Mouse (Mus musculus) hindbrain, embryonic 14.5 days (tissue): ENCODE results near the gene Grid2. TPM values are rescaled to one million over a fixed set of nuclear protein-coding genes. Genes with fewer than 3 reads are reported as not detected.

Source experiments
- ATAC-seq: fragments of 200-750 bp; cut with Nextera tagmentation; 2 replicates; pipeline ENCODE4 v1.8.0; 2017; ENCODE audit warnings: moderate number of reproducible peaks, mild to moderate bottlenecking, moderate TSS enrichment, moderate library complexity; ENCODE audit not compliant: low FRiP score
- DNase-seq: peaks from one replicate; pipeline ENCODE4 v3.0.0-alpha.2; 2015; ENCODE audit warnings: low spot score
- H3K27ac ChIP-seq: fragments of 300-500 bp; sonication (generic); 2 replicates; pipeline ENCODE4 v1.5.1; 2014; ENCODE audit warnings: mild to moderate bottlenecking, moderate library complexity
- H3K27me3 ChIP-seq: fragments of 300-500 bp; sonication (generic); 2 replicates; pipeline ENCODE4 v1.6.1; 2014; ENCODE audit warnings: mild to moderate bottlenecking, low read length, mixed read lengths; ENCODE audit not compliant: control insufficient read depth, insufficient read depth
- H3K36me3 ChIP-seq: fragments of 300-500 bp; sonication (generic); replicated peaks from 2 replicates; pipeline ENCODE4 v1.6.1; 2014; ENCODE audit not compliant: control insufficient read depth, insufficient read depth
- H3K4me1 ChIP-seq: fragments of 300-500 bp; sonication (generic); replicated peaks from 2 replicates; pipeline ENCODE4 v1.6.1; 2014; ENCODE audit warnings: antibody characterized with exemption, low read length, mixed read lengths; ENCODE audit not compliant: control insufficient read depth, insufficient read depth
- H3K4me2 ChIP-seq: fragments of 300-500 bp; sonication (generic); replicated peaks from 2 replicates; pipeline ENCODE4 v1.6.1; 2014; ENCODE audit warnings: mild to moderate bottlenecking, moderate library complexity
- H3K4me3 ChIP-seq: fragments of 300-500 bp; sonication (generic); replicated peaks from 2 replicates; pipeline ENCODE4 v1.5.1; 2014; ENCODE audit warnings: mild to moderate bottlenecking, low read length
- H3K9ac ChIP-seq: fragments of 300-500 bp; sonication (generic); 2 replicates; pipeline ENCODE4 v1.6.1; 2014
- H3K9me3 ChIP-seq: fragments of 300-500 bp; sonication (generic); 2 replicates; pipeline ENCODE4 v1.6.1; 2016; ENCODE audit warnings: low read length; ENCODE audit not compliant: control insufficient read depth
- WGBS: fragments of 180-500 bp; shearing (Covaris S2); extraction: QIAGEN DNeasy Blood & Tissue Kit; methylation state at CpG from one replicate; pipeline ENCODE4 v1.1.7; 2014; 5-methylcytosine and 5-hydroxymethylcytosine counted together
- polyA plus RNA-seq: library from polyadenylated mRNA; unstranded; fragments of >200 nt; fragmentation: Nextera tagmentation; extraction: Ambion mirVana; gene quantifications from 2 replicates; pipeline ENCODE4 v1.2.1, GENCODE M21; 2014

The Grid2 gene
- polyA plus RNA-seq, 1 experiment from 2014 or later, result 18.1 TPM

DNA sequence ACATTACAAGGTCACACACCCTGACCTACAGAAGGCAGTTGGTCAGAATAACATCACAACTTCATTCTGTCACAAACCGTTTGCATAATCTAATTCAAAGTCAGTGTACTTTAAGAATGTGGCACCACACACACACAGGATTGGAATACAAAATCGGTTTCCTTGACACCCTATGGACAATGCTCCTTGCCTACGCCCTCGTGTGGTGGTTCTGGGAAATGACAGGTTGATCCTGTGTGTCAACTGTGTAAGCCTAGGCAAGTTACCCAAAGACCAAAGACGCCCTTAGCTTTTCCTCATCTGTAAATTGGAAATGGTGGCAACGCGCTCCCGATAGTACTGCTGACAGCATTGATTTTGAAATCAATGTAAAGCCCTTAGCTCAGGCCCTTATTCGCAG, 1428.3 kb downstream of the Grid2 start:
- peak; percentile 67 for DNase-seq
- Histone ChIP-seq H3K4me3 (no peak overlapping the region), H3K27me3 (peaks cover 35% of the 10 kb centered on the region), H3K4me1 (peaks cover 14% of the 10 kb centered on the region), H3K36me3 (no peaks in the 10 kb centered on the region), H3K27ac (no peak overlapping the region), H3K9ac (no peak overlapping the region), H3K4me2 (no peak overlapping the region), H3K9me3 (no peaks in the 10 kb centered on the region)
- WGBS, result 30% methylated on average over 9 of the region's 9 CpGs
- peak; percentile 63; the same call in 1 of the 2 replicates for ATAC-seq

DNA sequence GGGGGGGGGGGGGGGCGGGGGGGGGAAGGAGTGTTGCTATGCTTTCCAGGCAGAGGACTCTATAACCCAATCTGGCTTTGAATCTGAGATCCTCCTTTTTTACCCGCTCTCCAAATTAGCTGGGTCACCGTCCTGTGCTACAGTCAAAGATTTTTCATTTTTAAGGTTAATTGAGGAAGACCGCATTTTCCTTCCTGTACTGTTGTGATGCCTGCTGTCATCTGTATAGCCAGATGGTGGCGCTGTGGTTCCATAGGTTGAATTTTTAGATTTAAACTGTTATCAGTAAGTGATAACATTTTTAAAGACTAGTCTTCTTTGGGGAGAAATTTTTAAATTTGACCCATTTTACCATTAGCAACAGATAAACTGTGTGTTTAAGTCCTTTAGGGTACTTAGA, 1429.3 kb downstream of the Grid2 start:
- no peak overlapping the region for H3K9ac ChIP-seq
- no peak overlapping the region for H3K27ac ChIP-seq
- peak overlapping the region; percentile 35 for H3K4me2 ChIP-seq
- 4% methylated on average over 5 of the region's 5 CpGs for WGBS
- peak; percentile 40; the same call in 1 of the 2 replicates for ATAC-seq
- H3K36me3 ChIP-seq, result no peaks in the 10 kb centered on the region
- H3K4me1 ChIP-seq, result peaks cover 14% of the 10 kb centered on the region
- peak; percentile 86 for DNase-seq
- peaks cover 38% of the 10 kb centered on the region for H3K27me3 ChIP-seq
- H3K4me3 ChIP-seq, result no peak overlapping the region
- no peaks in the 10 kb centered on the region for H3K9me3 ChIP-seq

DNA sequence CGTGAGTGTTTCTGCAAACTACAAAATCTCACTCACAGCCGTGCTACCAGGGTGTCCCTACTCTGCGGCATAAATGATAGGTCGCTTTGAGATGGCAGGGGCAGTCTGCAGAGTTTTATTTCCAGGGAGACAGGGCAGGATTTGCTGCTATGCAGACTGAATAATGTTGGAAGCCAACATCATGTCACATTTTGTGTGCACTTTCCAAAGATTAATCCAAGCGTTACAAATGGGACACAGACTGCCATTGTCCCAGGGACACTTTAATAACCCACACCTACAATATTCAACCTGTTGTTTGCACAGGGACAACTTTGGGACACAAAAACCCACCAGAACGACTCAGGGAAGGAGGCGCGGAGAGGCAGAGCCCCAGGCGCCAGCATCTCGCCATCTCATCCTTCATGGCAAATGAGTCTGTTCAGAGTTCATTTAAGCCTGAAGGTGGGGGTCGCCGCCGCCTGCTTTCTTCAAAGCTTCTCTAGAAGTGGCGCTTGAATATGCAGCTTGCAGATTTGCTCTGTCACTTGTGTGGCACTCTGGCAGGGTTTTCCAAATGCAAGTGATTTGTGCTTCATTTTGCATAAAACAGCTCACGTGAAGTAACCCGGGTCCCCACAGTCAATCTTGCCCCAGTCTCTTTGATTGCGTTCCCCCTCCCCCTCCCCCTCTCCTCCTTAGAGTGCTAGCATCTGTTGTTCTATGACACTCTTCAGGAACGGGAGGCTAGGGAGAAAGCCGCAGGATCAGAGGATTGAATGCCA, 1432.7 kb downstream of the Grid2 start:
- Histone ChIP-seq H3K27me3 (peaks cover 61% of the 10 kb centered on the region), H3K9ac (no peak overlapping the region), H3K27ac (no peak overlapping the region), H3K4me3 (0 out of 2 replicates have a peak overlapping the region, but pooled peaks have one; percentile 10), H3K36me3 (no peaks in the 10 kb centered on the region), H3K4me2 (peak overlapping the region; percentile 43), H3K4me1 (peaks cover 14% of the 10 kb centered on the region), H3K9me3 (no peaks in the 10 kb centered on the region)
- ATAC-seq (peak; percentile 39; the same call in 1 of the 2 replicates), DNase-seq (peak; percentile 42)
- 5% methylated on average over 19 of the region's 19 CpGs for WGBS

DNA sequence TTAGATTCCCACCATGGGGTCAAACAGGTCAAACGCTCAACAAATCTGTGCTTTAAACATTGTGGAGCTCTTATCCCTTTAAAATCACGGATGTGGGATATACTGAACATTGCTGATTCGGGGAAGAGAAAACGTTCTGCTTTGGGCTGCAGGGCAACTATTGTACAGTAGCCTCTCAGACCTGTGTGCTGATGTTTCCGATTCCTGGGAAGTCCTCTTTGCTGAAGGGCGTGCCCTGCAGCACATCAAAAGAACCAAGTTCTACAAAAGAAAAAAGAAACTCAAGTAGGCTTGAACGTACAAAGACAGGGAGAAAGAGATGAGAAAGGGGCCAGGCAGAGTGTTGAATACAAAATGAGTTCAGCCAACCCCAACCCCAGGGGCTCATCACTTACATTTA, 1439.0 kb downstream of the Grid2 start:
- Histone ChIP-seq H3K4me1 (no peaks in the 10 kb centered on the region), H3K4me2 (no peak overlapping the region), H3K36me3 (no peaks in the 10 kb centered on the region), H3K9me3 (no peaks in the 10 kb centered on the region), H3K27ac (no peak overlapping the region), H3K4me3 (no peak overlapping the region), H3K9ac (no peak overlapping the region), H3K27me3 (peaks cover 35% of the 10 kb centered on the region)
- DNase-seq, result no peak
- ATAC-seq, result no peak
- WGBS, result 19% methylated on average over 7 of the region's 7 CpGs

DNA sequence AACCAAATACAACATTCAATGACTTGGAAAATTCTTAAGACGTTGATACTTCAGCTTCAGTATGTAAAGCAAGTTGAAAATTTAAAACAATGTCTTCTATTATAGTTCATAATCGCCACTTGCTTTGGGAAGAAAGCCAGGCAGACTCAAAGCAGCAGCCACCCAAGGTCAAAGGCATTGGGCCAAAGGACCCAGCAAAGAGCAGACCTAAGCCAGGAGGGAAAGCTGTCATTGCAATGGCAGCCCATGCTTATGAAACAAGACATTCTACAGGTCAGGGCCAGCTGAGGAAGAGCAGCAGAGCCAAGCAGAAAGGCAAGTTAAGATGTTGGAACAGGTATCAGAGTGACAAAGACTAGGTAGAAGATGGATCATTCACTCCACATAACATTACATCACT, 1448.0 kb downstream of the Grid2 start:
- Histone ChIP-seq H3K9me3 (no peaks in the 10 kb centered on the region), H3K27ac (no peak overlapping the region), H3K4me1 (no peaks in the 10 kb centered on the region), H3K9ac (no peak overlapping the region), H3K4me3 (no peak overlapping the region), H3K4me2 (no peak overlapping the region), H3K27me3 (no peaks in the 10 kb centered on the region), H3K36me3 (no peaks in the 10 kb centered on the region)
- ATAC-seq (no peak), DNase-seq (no peak)
- WGBS, result 88% methylated on average over 2 of the region's 2 CpGs

DNA sequence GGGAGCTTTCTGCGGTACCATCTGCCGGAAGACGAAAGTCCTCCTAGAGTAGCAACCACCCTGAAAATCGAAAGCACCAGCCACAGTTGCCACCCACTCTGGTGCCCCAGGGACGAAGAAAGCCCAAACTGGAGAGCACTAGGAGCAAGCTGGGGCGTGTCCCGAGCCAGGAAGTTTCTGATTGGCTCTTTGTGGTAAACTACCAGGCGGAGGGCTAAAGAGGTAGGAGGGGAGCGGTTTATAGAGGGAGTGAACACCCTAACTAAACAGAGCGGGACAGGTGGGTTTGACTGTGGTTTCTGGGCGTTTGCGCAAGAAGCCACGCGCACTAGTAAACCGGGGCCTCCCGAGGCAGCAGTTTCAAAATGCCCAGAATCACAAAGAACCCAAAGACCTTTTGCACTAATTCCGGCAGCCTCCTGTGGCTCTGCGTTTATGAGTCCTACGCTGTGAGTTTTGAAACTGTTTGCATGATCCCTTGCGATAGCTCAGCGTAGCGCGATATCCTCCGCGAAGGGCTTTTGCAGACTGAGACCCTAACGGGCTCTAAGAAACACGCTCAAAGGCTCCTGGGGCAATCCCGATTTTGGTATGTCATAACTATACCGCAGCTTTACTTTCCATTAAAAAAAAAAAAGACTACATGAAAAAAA, 1472.2 kb downstream of the Grid2 start:
- no peaks in the 10 kb centered on the region for H3K9me3 ChIP-seq
- peak overlapping the region; percentile 29 for H3K4me3 ChIP-seq
- under 1% methylated on average over 29 of the region's 29 CpGs for WGBS
- peaks cover 59% of the 10 kb centered on the region for H3K27me3 ChIP-seq
- peak; percentile 57; the same call in 1 of the 2 replicates for ATAC-seq
- H3K27ac ChIP-seq, result no peak overlapping the region
- peak; percentile 24 for DNase-seq
- peak overlapping the region; percentile 54 for H3K4me2 ChIP-seq
- H3K9ac ChIP-seq, result no peak overlapping the region
- no peaks in the 10 kb centered on the region for H3K36me3 ChIP-seq
- H3K4me1 ChIP-seq, result peaks cover 15% of the 10 kb centered on the region; the same call in 1 of the 2 replicates

DNA sequence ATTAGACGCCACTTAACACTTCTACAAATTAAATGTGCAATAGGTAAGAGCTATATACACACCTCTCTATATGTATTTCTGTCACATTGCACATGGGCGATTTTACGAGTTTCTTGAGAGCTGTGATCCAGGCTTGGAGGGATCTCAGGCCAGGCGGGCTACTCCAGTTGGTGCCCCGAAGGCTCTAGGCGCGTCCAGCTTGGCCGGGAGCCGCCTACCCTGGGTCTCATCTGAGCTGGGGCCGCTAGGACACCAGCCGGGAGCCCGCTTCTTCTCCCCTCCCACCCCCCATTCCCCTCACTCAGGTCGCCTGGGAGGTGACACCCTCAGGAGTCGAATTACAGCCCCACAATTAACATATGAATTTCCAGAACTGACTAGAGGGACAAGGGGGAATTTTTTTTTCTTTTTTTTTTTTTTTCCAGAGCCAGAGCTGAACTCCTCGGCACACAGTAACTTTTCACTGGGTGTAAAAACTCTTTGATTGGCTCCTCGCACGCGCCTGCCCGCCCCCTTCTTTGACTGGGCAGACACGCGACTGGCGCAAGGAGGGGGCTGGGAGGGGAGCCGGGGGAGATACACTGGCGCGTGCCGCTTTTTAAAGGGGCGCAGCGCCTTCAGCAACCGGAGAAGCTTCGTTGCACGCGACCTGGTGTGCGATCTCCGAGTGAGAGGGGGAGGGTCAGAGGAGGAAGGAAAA, 1473.0 kb downstream of the Grid2 start, which contains the start of gene Atoh1:
Gene Atoh1 (plus strand): TSS at position 627 of the 700 bp plus-strand sequence.
- WGBS, result under 1% methylated on average over 34 of the region's 34 CpGs
- Histone ChIP-seq H3K36me3 (no peaks in the 10 kb centered on the region), H3K27me3 (peaks cover 66% of the 10 kb centered on the region), H3K4me1 (peaks cover 15% of the 10 kb centered on the region; the same call in 1 of the 2 replicates), H3K9me3 (no peaks in the 10 kb centered on the region), H3K4me3 (peak within 1 kb of the TSS; percentile 29), H3K4me2 (peak within 1 kb of the TSS; percentile 54), H3K27ac (no peak within 1 kb of the TSS), H3K9ac (peak within 1 kb of the TSS; percentile 2)
- DNase-seq (peak; percentile 55), ATAC-seq (peak; percentile 80)

DNA sequence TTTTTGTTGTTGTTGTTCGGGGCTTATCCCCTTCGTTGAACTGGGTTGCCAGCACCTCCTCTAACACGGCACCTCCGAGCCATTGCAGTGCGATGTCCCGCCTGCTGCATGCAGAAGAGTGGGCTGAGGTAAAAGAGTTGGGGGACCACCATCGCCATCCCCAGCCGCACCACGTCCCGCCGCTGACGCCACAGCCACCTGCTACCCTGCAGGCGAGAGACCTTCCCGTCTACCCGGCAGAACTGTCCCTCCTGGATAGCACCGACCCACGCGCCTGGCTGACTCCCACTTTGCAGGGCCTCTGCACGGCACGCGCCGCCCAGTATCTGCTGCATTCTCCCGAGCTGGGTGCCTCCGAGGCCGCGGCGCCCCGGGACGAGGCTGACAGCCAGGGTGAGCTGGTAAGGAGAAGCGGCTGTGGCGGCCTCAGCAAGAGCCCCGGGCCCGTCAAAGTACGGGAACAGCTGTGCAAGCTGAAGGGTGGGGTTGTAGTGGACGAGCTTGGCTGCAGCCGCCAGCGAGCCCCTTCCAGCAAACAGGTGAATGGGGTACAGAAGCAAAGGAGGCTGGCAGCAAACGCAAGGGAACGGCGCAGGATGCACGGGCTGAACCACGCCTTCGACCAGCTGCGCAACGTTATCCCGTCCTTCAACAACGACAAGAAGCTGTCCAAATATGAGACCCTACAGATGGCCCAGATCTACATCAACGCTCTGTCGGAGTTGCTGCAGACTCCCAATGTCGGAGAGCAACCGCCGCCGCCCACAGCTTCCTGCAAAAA, 1473.7 kb downstream of the Grid2 start:
- WGBS, result under 1% methylated on average over 53 of the region's 53 CpGs

More for the DNA sequence above, 1473.7 kb downstream of the Grid2 start:
- Histone ChIP-seq H3K4me2 (peak overlapping the region; percentile 54), H3K4me3 (peak overlapping the region; percentile 29), H3K27me3 (peaks cover 74% of the 10 kb centered on the region), H3K36me3 (no peaks in the 10 kb centered on the region), H3K4me1 (peaks cover 20% of the 10 kb centered on the region), H3K27ac (no peak overlapping the region), H3K9me3 (no peaks in the 10 kb centered on the region), H3K9ac (peak overlapping the region; percentile 2)
- ATAC-seq (peak; percentile 61), DNase-seq (peak; percentile 34)
